Mouse (Mus musculus) testis, adult 2 months (tissue): Measurements from ENCODE around the gene Pnma5.
"Not testable (repeated sequence)": the region's sequence is repeated elsewhere in the genome, so short reads cannot be mapped to it uniquely, and the experiment has no call there.

Experiments used
- CTCF ChIP-seq: fragments of 200-500 bp; IDR thresholded peaks from 2 replicates; pipeline ENCODE4 v1.5.1; 2012; ENCODE audit warnings: low read depth, mild to moderate bottlenecking, inconsistent platforms, low read length, moderate library complexity; ENCODE audit not compliant: control insufficient read depth, insufficient read depth, insufficient replicate concordance
- POLR2A ChIP-seq: fragments of 200-500 bp; IDR thresholded peaks from 2 replicates; pipeline ENCODE4 v1.6.1; 2012; ENCODE audit warnings: low read depth, mild to moderate bottlenecking, inconsistent platforms, low read length, moderate library complexity; ENCODE audit not compliant: control insufficient read depth

- not testable (repeated sequence) for TF ChIP-seq CTCF, POLR2A
Observed at GRCm38 (mm10) chrX:73066765-73067312, 29.9 kb upstream of the Pnma5 start.
